Mouse (Mus musculus) testis, postnatal 14 days (tissue): ENCODE data around the gene Ctrc.
"Not testable (repeated sequence)": the region's sequence is repeated elsewhere in the genome, so short reads cannot be mapped to it uniquely, and the experiment has no call there.

Experiments
- DNase-seq: peaks from one replicate; pipeline ENCODE4 v3.0.0; 2021; ENCODE audit warnings: low spot score

Ctrc gene

DNA sequence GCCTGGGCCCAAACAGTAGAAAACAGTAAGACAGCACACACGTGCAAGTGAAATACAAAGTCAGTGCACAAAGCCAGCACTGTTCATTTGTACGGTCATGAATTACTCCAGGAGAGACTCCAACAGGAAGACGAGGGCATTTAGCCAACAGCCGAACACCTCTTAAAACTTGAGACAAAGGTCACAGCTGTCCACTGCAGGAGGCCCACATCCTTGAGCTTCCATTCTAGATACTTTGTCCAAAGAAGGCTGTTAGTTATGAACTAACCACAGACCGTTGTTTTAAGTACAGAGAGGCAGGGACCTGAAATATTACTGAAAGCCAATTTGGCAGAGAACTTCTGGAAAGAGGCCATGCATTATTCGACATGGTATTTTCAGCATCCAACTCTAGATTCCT is 59.1 kb downstream of the Ctrc start:
- no peak for DNase-seq

DNA sequence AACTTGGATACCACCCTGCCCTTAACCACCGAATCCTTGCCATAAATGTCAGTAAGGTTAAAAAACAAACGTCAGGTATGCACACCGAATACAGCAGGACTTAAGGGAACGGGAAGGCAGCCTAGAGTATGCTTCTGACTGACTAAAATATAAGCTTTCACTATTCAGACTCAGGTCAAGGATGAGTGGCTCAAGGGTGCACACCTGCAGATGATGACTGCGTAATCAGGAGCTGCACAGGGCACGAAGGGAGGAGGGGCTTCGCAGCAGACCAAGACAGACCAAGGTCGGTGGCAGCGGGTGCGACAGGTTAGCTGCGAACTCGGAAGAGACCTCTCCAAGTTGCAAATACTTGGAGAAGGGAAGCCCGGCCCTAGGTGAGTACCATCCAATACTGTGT is 60.0 kb downstream of the Ctrc start:
- DNase-seq, result no peak

DNA sequence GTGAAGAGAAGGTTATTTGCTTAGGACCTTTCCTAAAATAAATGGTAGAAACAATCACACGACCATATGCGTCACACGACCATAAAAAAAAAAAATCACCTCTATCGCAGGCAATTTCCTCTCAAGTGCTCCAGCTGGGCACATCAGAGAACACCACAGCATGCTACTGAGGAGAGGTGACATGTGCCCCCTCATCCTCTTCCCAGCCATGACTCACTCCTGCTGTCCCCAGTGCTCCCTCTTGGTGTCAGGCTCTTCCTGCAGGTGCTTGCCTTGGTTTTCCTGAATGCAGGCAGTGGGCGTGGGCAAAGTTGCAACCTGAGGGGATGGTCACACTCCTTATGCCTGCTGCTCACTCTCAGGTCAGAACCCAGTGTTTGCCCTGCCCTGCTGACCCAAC is 61.3 kb downstream of the Ctrc start:
- no peak for DNase-seq

DNA sequence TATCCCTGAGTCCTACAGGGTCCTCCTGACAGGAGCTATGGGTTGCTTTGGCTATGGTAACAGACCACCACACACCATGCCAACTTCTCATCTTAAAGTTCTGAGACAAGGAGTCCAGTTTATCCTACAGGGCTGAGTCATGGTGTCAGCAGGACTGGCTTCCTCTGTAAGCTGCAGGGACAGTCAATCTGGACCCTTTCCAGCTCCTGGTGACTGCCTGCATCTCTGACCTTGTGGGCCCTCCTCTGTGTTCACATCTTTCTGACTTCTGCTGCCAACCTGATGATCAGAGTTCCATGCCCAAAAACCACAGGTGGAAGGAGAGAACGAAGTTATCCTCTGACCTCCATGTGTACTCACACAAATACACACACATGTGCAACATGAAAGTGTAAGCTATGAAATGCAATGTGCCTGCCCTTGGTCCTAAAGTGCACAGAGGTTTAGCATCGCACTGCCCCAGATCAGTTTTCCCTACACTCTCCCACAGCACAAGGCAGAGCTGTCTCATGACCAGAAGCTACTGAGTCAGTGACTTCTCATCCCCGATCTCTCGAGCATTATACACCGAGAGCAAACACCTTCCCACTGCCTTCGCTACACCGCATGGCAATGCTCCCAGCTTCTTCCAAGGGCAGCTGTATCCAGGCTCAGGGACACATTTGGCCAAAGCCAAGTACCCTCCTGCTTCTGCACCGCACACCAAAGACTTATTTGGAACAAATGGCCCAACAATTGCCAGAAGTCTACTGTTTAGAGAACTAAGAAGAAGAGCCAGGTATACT is 64.8 kb downstream of the Ctrc start:
- DNase-seq, result no peak

DNA sequence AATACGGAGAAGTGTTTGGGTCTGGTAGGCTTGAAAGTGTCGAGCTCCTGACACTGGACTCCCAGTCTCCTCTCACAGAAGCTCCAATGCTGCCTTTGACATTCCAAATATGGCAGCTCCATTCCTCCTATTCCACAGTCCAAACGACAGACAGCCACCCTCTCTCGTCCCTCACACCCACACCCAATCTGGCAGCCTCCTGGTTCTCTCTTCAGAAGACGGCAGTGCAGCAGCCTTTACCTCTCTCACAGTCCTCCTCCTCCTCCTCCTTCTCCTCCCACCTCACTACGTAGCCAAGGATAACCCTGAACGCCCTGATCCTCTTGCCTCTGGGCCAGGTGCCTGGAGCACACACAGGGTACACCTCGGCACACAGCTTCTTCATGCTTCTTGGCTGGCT is 66.3 kb downstream of the Ctrc start:
- no peak for DNase-seq

DNA sequence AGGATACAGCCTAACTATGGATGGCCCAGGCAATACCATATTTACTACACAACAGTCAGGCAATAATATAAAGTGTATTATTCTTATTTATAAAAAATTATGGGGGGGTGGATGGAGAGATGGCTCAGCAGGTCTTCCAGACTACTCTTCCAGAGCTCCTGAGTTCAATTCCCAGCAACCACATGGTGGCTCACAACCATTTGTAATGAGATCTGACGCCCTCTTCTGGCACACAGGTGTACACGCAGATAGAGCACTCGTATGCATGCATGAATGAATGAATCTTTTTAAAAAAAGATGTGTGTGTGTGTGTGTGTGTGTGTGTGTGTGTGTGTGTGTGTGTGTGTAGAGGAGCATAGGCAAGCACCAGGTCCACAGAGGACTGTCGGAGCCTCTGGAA is 73.1 kb downstream of the Ctrc start:
- not testable (repeated sequence) for DNase-seq

DNA sequence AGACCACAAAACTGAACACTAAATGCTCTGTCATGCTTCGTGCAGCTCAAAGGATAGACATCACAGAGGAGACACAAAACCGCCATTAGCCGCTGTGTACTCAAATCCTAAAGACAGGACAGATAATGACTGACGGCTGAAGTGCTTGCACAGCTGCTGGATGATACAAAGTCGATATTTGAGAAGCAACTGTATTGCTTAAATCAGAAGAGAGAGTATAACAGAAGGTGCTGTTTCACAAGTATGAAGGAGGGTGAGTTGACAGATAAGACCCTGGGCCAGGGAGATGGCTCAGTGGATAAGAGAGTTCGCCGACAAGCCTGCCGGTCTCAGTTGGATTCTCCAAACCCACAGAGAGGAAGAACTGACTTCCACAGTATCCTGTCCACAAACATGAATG is 74.3 kb downstream of the Ctrc start:
- DNase-seq, result no peak

DNA sequence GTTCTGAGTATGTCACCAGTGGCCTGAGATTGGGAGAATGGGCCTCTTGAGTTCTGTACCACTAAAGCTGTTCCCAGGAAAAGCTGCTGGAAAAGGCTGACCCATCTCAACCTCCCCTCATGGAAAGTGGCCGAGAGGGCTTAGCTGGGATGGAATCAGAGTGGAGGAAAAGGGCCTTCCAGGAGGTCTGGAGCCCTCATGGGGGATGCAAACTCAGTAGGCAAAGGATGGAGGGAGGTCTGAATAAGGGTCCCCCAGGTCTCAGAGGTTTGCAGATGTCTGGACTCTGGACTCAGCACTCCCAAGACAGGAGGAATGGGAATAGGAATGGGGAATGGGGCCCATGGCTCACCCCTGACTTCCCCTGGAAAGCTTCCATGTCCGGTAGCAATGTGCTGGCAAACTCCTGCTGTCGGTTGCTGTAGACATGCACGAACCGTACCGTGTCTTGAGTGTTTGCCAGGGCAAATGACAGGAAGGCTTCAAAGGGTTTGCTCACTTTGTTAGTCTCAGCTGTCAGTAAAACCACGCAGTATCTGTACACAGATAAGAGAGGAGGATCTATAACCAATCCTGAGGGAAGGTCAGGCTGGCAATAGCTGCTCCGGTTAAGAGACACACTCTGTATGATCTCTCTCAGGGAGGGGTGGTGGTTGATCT is 76.5 kb downstream of the Ctrc start:
- DNase-seq, result no peak

DNA sequence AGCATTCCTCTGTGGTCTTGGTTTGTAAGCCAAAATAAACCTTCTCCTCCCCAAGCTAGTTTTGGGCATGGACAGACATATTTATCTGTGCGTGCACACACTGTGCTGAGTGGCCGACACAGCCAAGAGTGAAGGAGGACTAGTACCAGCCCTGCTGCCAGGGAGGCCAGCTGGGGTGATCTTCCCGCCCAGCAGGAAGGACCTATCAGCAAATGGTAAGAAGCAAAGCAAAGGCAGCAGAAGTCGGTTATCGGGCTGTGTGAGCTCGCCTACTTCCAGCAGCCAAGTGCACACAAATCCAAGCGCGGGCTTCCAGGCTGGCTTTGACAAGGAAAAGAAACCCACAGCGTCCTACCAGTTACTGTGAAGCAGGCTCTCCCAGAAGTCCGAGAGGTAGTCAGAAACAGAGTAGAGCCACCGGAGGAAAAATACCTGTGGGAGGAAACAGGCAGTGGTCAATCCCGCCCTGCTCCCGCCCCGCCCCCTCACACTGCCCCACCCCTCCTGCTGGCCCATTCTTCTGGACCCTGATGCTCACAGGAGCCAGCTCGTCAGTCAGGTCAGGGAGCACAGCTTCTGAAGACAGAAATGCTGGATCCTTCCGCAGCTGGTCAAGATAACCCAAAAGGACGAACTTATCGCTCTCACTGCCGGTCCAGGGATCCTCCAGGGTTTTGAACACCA is 78.7 kb downstream of the Ctrc start:
- peak; percentile 66 for DNase-seq

DNA sequence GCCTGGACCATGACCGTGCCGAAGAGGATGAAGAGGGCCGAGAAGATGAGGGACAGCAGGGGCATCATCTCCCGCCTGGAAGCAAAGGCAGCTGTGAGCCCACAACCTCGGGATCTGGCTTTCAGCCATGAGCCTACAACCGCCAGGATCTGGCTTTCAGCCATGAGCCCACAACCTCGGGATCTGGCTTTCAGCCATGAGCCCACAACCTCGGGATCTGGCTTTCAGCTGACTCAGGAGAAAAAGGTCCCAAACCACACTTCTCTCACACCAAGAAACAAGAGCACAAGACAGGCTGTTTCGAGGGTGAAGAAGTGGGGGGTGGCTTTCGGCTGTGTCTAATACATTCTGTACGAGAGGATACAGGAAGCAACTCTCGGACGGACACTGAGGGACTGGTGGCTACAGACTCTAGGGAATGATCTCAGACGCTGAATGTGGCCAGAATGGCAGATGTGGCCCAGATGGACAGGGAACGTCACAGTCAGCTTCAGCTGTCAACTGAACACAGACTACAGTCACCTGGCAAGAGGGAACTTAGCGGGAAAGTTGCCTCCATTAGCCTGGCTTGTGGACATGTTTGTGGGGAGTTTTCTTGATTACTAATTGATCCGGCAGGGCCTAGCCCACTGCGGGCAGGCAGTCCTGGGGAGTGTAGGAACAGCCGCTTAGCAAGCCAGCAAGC is 79.3 kb downstream of the Ctrc start:
- no peak for DNase-seq

DNA sequence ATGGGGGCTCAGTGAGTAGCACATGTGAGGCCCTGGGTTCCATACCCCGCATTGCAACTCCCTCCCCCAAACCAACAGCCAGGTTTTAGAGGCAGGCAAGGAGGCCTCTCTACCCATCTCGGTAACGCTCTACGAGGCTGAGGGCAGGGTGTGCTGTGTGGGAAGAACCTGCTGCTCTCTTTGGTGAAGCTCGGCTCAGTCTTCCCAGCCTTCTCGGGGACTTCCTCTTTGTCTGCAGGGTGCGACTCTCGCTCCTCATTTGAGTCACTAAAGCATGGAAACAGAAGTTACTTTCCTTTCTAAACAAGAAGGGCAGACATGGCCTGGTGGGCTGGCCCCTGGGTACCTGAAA is 79.9 kb downstream of the Ctrc start:
- no peak for DNase-seq

DNA sequence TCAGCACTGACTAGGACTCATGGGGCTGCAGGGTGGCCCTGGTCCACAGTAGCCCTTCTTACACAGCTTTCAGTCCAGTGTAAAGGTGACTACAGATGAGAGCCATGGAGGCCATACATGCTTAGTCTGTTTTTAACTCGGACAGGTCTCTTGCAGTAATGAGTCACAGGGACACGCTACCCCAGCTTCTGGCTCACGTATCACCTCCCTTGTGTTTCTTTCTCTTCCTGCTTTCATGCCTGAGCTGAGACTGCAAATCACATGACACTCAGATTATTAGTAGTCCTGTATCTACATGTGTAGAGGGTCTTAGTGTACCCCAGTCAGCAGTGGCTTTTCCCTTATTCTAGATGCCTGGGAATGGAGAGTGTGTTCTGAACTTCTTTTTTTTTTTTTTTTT is 81.2 kb downstream of the Ctrc start:
- no peak for DNase-seq
